8 mouse cellular contexts compared by ENCODE assay signal in genomic region chr8:122342806-122343209, GRCm38 (mm10). TPM values are rescaled to one million over a fixed set of nuclear protein-coding genes. Genes with fewer than 3 reads are reported as not detected.
A peak's percentile ranks its signal among the peaks of the same experiment; 100 is the strongest.
DNase-seq lines count a peak whose midpoint lies in the region; ATAC-seq and TF ChIP-seq lines count a peak whose summit lies in the region.

No protein-coding gene starts in this region.

- TF ChIP-seq CTCF in brain, embryonic 14.5 days (IDR thresholded peaks at IDR 0.05; ENCODE audit: borderline replicate concordance, extremely low read depth, insufficient read depth, insufficient read length) = no peak
- no peak for TF ChIP-seq CTCF in olfactory bulb, adult 2 months (IDR thresholded peaks at IDR 0.05; ENCODE audit: insufficient read depth, low read depth, low read length)

- H3K36me3 ChIP-seq in intestine, embryonic 15.5 days = no peaks in the 10 kb centered on the region
- peaks cover 23% of the 10 kb centered on the region for H3K36me3 ChIP-seq in liver, embryonic 12.5 days

- H3K27me3 ChIP-seq in intestine, embryonic 15.5 days (replicated peaks) = peaks cover 6% of the 10 kb centered on the region
- peaks cover 20% of the 10 kb centered on the region; the same call in 1 of the 2 replicates for H3K27me3 ChIP-seq in liver, embryonic 12.5 days (replicated peaks)

- peak overlapping the region; percentile 56 for H3K4me2 ChIP-seq in intestine, embryonic 15.5 days (replicated peaks)
- peak overlapping the region; percentile 72 for H3K4me2 ChIP-seq in liver, embryonic 12.5 days

- no peak overlapping the region for H3K9ac ChIP-seq in intestine, embryonic 15.5 days
- H3K9ac ChIP-seq in liver, embryonic 12.5 days = peak overlapping the region; percentile 64

- ATAC-seq in intestine, embryonic 15.5 days = 0 out of 2 replicates have a peak, but pooled peaks have one; percentile 31
- peak; percentile 42 for ATAC-seq in liver, embryonic 12.5 days

- peak; percentile 58 for DNase-seq in CD4-positive, CD25-positive, alpha-beta regulatory T cell, adult 2 months (ENCODE audit: low read depth, low spot score)
- peak; percentile 26 for DNase-seq in brain, embryonic 14.5 days (ENCODE audit: low read depth)
- peak; percentile 61 to 79 for DNase-seq in heart, adult 18-20 months
- DNase-seq in adrenal gland, postnatal 4 days (ENCODE audit: low spot score in 2 of 2) = no peak
- DNase-seq in layer of hippocampus, adult 9-11 months = no peak

- no peaks in the 10 kb centered on the region for H3K9me3 ChIP-seq in intestine, embryonic 15.5 days
- no peaks in the 10 kb centered on the region for H3K9me3 ChIP-seq in liver, embryonic 12.5 days (replicated peaks)

- no peak overlapping the region for H3K27ac ChIP-seq in intestine, embryonic 15.5 days
- peak overlapping the region; percentile 37; the same call in 1 of the 2 replicates for H3K27ac ChIP-seq in liver, embryonic 12.5 days
- H3K27ac ChIP-seq in olfactory bulb, adult 2 months (ENCODE audit: insufficient read depth, low read depth, low read length) = peak overlapping the region; percentile 73

- peaks cover 26% of the 10 kb centered on the region for H3K4me1 ChIP-seq in intestine, embryonic 15.5 days (replicated peaks)
- peaks cover 81% of the 10 kb centered on the region for H3K4me1 ChIP-seq in liver, embryonic 12.5 days
- peaks cover 36% of the 10 kb centered on the region for H3K4me1 ChIP-seq in olfactory bulb, adult 2 months (ENCODE audit: control insufficient read depth, insufficient read depth, low read length)

- no peak for TF ChIP-seq POLR2A in brain, embryonic 14.5 days (IDR thresholded peaks at IDR 0.05; ENCODE audit: borderline replicate concordance, extremely low read depth, insufficient read depth, insufficient read length, poor library complexity, severe bottlenecking)
- no peak for TF ChIP-seq POLR2A in olfactory bulb, adult 2 months (IDR thresholded peaks at IDR 0.05; ENCODE audit: insufficient read depth, low read depth, low read length)

- H3K4me3 ChIP-seq in intestine, embryonic 15.5 days (replicated peaks) = no peak overlapping the region
- peak overlapping the region; percentile 43 for H3K4me3 ChIP-seq in liver, embryonic 12.5 days
- H3K4me3 ChIP-seq in olfactory bulb, adult 2 months (ENCODE audit: insufficient read depth, low read depth, low read length) = peak overlapping the region; percentile 3; the same call in 1 of the 2 replicates

- under 1% methylated on average over 9 of the region's 9 CpGs for WGBS in intestine, embryonic 15.5 days
- 3% methylated on average over 9 of the region's 9 CpGs for WGBS in liver, embryonic 12.5 days (ENCODE audit: insufficient replicate concordance)
- WGBS in olfactory bulb, adult 2 months = 2% methylated on average over 9 of the region's 9 CpGs

RNA-seq across cellular contexts. Expression of gene Trhr2, which starts 17.7 kb away (rescaled TPM):
- 0.09 and 0.10 TPM in 2 replicates for polyA plus RNA-seq in brain, embryonic 14.5 days (2012; rRNA removed)
- total RNA-seq in heart, adult 18-20 months (2021) = not detected
- polyA plus RNA-seq in intestine, embryonic 15.5 days (2015; fragmentation: Nextera tagmentation; extraction: Ambion mirVana) = not detected in 2 replicates
- not detected in 2 replicates for polyA plus RNA-seq in liver, embryonic 12.5 days (2016; fragmentation: Nextera tagmentation; extraction: Ambion mirVana)
- polyA plus RNA-seq in olfactory bulb, adult 2 months (2012; ENCODE audit: insufficient read depth, insufficient read length, low replicate concordance, missing spikeins) = not detected in 2 replicates
- not detected for total RNA-seq in adrenal gland, postnatal 4 days (2021)

RNA-seq across cellular contexts. Expression of gene Zc3h18, which starts 33.6 kb away (rescaled TPM):
- polyA plus RNA-seq in brain, embryonic 14.5 days (2012; rRNA removed) = 44.5 and 51.8 TPM in 2 replicates
- total RNA-seq in heart, adult 18-20 months (2021) = 10 to 100 TPM; 20.9 to 24.5 TPM
- polyA plus RNA-seq in intestine, embryonic 15.5 days (2015; fragmentation: Nextera tagmentation; extraction: Ambion mirVana) = 53.9 and 54.0 TPM in 2 replicates
- polyA plus RNA-seq in liver, embryonic 12.5 days (2016; fragmentation: Nextera tagmentation; extraction: Ambion mirVana) = 48.7 and 49.1 TPM in 2 replicates
- not detected in 2 replicates for polyA plus RNA-seq in olfactory bulb, adult 2 months (2012; ENCODE audit: insufficient read depth, insufficient read length, low replicate concordance, missing spikeins)
- total RNA-seq in adrenal gland, postnatal 4 days (2021) = 10 to 100 TPM; 48.9 to 52.0 TPM

Comparison
In these comparisons a context has a peak if more than half of its experiments do, and no peak if none do; other contexts are left out.
1. DNase-seq: peak in CD4-positive, CD25-positive, alpha-beta regulatory T cell, adult 2 months (single experiment), brain, embryonic 14.5 days (single experiment) and heart, adult 18-20 months (2 of 2); none in adrenal gland, postnatal 4 days (0 of 2) and layer of hippocampus, adult 9-11 months (single experiment).